Mouse (Mus musculus) heart, postnatal 0 days (tissue): ENCODE measurements around the gene Rfc4.

Experiments
- CTCF ChIP-seq: IDR thresholded peaks from 2 replicates; pipeline ENCODE4 v1.5.1; 2016; ENCODE audit warnings: antibody characterized with exemption, control low read depth, low read depth
- EP300 ChIP-seq: IDR thresholded peaks from 2 replicates; pipeline ENCODE4 v1.6.1; 2016; ENCODE audit warnings: antibody characterized with exemption, low read depth

GRCm38 (mm10) chr16:23112348-23112747 lies 15.2 kb downstream of the Rfc4 start:
- no peak for TF ChIP-seq CTCF
- TF ChIP-seq EP300: no peak
